Mouse (Mus musculus) adrenal gland, postnatal 10 days (tissue): Measurements from ENCODE around the gene Polr2a. TPM values are rescaled to one million over a fixed set of nuclear protein-coding genes. Genes with fewer than 3 reads are reported as not detected.
"Not testable (repeated sequence)": the region's sequence is repeated elsewhere in the genome, so short reads cannot be mapped to it uniquely, and the experiment has no call there.

ENCODE experiments used
- DNase-seq: peaks from one replicate; pipeline ENCODE4 v3.0.0; 2021; ENCODE audit warnings: mixed read lengths
- total RNA-seq, 2 experiments: library from RNA; stranded (reverse); gene quantifications; 2 replicates each; pipeline ENCODE4 v1.2.3; 2021

Gene Polr2a
- total RNA-seq, 2 experiments from 2014 or later: 53.9 to 67.5 TPM

- DNase-seq: no peak
Observed at GRCm38 (mm10) chr11:69754233-69754632, 4.2 kb downstream of the Polr2a start.

- DNase-seq: no peak
Observed at GRCm38 (mm10) chr11:69752686-69753085, 5.8 kb downstream of the Polr2a start.

GRCm38 (mm10) chr11:69751635-69752034 lies 6.8 kb downstream of the Polr2a start:
- DNase-seq: no peak

DNA sequence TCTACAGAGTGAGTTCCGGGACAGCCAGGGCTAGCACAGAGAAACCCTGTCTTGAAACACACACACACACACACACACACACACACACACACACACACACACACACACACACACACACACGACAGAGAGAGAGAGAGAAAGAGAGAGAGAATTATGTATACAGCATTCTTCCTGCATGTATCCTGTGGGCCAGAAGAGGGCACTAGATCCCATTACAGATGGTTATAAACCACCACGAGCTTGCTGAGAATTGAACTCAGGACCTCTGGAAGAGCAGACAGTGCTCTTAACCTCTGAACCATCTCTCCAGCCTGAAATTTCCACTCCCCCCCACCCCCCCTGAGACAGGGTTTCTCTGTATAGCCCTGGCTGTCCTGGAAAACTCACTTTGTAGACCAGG lies 27.0 kb downstream of the Polr2a start:
- not testable (repeated sequence) for DNase-seq

DNA sequence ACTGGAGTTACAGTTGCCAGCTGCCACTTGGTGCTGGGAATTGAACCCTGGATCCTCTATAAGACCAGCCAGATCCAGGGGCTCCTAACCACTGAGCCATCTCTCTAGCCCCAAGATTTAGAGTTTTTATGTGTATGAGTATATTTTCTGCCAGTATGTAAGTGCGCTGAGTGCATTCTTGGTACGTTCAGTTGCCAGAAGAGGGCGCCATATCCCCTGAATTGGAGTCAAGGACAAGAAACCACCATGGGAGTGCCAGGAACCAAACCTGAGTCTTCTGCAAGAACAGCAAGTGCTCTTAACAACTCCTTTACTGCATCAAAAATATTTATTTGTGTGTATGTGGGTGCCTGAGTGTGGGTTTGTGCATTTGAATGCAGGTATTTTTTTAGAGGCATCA lies 29.4 kb downstream of the Polr2a start:
- peak; percentile 71 for DNase-seq

GRCm38 (mm10) chr11:69725951-69726350 lies 32.5 kb downstream of the Polr2a start:
- DNase-seq: no peak

GRCm38 (mm10) chr11:69723074-69723473 lies 35.4 kb downstream of the Polr2a start:
- no peak for DNase-seq

DNA sequence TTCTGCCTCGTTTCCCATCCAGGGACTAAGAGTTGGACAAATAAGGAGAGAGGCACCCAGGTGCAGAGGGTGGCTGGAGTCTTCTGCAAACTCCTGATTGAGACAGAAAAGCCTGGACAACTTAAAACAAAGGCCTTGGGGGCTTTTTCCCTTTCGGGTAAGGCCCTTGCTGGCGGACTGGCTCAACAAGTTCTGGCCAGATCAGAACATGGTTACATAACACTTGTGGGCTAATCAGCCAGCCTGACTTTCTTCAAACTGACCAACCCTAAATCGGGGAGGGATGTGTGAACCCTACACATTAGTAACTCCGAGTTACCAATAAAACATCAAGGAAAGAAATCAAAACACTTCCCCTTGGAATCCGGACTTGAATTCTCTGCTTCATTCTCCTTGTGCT lies 37.6 kb downstream of the Polr2a start:
- DNase-seq: no peak

DNA sequence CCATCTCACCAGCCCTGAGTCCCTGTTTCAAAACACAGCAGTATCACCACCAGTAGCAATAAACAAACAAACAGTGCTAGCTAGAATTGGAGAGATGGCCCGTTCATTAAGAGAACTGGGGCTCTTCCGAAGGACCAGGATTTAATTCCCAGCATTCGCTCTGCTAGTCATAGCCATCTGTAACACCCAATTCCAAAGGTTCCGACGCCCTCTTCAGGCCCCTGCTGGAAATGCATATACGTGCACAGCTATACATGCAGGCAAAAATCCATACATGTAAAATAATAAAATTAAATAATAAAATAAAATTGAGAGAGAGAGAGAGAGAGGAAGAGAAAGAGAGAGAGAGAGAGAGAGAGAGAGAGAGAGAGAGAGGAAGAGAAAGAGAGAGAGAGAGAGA lies 39.0 kb downstream of the Polr2a start:
- DNase-seq: no peak

GRCm38 (mm10) chr11:69718661-69719060 lies 39.8 kb downstream of the Polr2a start:
- DNase-seq: no peak

GRCm38 (mm10) chr11:69716953-69717352 lies 41.5 kb downstream of the Polr2a start:
- no peak for DNase-seq

DNA sequence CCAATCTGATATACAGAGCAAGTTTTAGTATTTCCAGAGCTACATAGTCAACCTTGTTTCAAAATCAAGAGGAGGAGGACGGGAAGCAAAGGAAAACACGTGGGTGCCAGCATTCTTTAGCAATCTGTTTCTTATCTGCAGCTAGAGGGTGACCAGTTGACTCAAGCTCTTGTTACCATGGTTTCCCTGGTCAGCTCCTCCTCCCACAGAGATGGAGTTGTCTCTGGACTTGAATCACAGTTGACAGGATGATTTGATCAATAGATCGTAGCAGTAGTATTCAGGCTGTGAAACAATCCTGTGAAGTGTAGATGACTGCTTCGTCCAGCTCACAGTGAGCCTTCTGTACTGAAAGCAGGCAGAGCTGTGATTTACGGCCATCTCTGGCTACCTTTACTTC lies 42.5 kb downstream of the Polr2a start:
- DNase-seq: peak; percentile 62

GRCm38 (mm10) chr11:69715482-69715881 lies 43.0 kb downstream of the Polr2a start:
- peak; percentile 60 for DNase-seq

- DNase-seq: no peak
Observed at GRCm38 (mm10) chr11:69714636-69715329, 43.7 kb downstream of the Polr2a start.

DNA sequence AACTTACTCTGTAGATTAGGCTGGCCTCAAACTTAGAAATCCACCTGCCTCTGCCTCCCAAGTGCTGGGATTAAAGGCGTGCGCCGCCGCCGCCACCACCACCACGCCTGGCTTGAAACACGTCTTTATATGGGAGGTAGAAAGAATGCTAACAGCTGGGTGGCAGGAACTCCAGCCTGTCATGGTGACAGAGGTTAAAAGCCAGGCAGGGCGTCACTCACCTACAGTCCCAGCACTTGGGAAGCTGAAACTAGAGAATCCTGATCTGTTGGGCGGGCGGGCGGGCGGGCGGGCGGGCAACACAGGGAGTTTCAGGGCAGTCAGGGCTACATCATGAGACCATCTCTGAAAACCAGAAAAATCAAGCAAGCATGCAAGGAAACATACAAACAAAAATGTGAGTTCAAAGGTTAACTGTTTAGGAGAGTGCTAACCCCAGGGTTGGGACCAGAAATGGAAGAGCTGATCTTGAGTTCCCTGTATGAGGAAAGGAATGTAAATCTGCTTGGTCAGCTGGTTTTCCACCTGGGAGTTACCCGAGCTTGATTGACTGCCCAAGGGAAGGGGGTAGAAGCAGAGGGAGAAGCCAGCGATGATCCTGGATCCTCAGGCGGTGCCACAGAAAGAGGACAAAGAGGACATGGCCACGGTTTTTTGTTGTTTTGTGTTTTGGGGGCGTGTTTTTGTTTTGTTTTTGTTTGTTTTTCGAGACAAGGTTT lies 45.3 kb downstream of the Polr2a start:
- no peak for DNase-seq

- DNase-seq: no peak
Observed at GRCm38 (mm10) chr11:69711082-69711481, 47.4 kb downstream of the Polr2a start.

GRCm38 (mm10) chr11:69710470-69710869 lies 48.0 kb downstream of the Polr2a start:
- no peak for DNase-seq

- DNase-seq: no peak
Observed at GRCm38 (mm10) chr11:69709554-69710446, 48.6 kb downstream of the Polr2a start.

DNA sequence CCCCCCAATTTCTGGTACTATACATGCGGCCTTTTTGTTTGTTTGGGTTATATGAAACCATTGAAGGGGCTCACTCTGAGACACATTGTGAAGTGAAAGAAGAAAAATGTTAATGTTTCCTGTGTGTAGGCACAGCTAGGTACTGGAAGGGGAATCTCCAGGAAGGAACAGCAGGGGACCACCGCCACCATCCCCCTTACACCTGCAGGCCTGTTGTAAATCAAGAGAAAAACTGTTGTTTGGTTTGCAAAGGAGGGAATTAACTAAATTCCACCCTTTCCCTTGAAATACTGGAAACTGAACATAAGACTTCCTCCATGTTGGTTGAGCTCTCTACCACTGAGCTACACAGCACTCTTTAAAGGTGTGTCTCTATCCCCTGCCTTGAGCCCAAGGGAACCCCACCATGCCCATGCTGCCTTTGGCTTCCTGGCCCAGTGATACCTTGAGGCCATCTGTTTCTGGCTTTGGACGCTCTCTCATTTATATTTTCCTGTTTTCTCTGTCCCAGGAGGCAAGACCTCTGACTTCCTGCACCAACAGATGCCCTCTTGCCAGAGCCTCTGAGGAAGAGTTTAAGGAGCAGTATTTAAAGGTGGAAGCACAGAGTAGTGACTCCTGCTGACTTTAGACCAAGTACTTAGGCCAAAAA lies 49.7 kb downstream of the Polr2a start:
- no peak for DNase-seq

- no peak for DNase-seq
Observed at GRCm38 (mm10) chr11:69707873-69708381, 50.5 kb downstream of the Polr2a start.

GRCm38 (mm10) chr11:69707480-69707847 lies 51.0 kb downstream of the Polr2a start:
- DNase-seq: no peak
